Comparison of ENCODE assay signal across 13 mouse cellular contexts in the genomic region with DNA sequence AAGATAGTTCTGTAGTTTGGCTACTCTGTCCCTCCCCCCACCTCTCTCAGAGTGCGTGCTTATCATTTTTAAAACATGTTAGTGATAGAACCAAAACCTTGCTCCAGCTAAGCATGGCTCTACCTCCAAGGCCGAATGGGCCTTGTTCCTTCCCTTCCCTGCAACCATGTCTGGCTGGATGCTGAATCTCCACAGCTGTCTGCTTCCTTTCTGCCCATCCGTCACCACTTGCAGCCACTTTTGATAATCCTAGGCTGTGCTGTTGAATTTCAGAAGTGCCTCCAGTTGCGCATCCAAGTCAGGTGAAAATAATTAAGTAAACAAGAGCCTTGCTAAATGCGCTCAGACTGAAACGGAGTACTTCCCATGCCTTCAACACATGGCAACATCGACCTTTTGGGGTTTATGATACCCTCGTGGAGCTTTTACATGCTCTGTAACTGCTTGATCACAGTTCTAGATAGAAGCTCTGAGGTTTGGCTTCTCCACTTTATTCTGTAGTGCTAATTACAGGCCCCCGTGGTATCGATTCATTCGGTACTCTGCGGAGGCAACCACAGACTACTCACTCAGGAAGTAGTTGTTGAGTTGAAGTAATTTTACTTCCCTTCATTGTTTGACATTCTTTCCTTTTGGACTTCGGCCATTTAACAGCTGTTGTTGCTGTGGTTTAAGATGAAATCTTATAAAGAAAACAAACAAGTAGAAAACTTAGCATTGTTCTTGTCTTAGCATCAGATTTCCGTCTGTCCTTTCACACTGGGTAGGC.
DNase-seq lines count a peak whose midpoint lies in the region; ATAC-seq lines count a peak whose summit lies in the region.
"Had no signal": no experiment of that assay in that cellular context is flagged by ENCODE, and none has a peak within 500 bp of the region (broad histone marks: within the 10 kb centered on the region; RNA-seq: fewer than 3 reads in every experiment).

No protein-coding gene starts in this region.

- H3K9me3 ChIP-seq in limb, embryonic 12.5 days: no peaks in the 10 kb centered on the region
- H3K9me3 ChIP-seq in limb, embryonic 10.5 days (replicated peaks): no peaks in the 10 kb centered on the region
- no peaks in the 10 kb centered on the region for H3K9me3 ChIP-seq in embryonic facial prominence, embryonic 14.5 days (ENCODE audit: control insufficient read depth, low read length)
- H3K9me3 ChIP-seq in intestine, embryonic 14.5 days (ENCODE audit: control insufficient read depth, low read length): no peaks in the 10 kb centered on the region
- no peaks in the 10 kb centered on the region for H3K9me3 ChIP-seq in hindbrain, embryonic 16.5 days (ENCODE audit: control insufficient read depth, low read length)
- H3K9me3 ChIP-seq: midbrain, embryonic 13.5 days had no signal

- H3K4me1 ChIP-seq in limb, embryonic 12.5 days (replicated peaks): peaks cover 29% of the 10 kb centered on the region
- peaks cover 23% of the 10 kb centered on the region for H3K4me1 ChIP-seq in limb, embryonic 10.5 days
- peaks cover 12% of the 10 kb centered on the region for H3K4me1 ChIP-seq in embryonic facial prominence, embryonic 14.5 days (ENCODE audit: control insufficient read depth, insufficient read depth, low read length)
- H3K4me1 ChIP-seq in intestine, embryonic 14.5 days (replicated peaks; ENCODE audit: control insufficient read depth, insufficient read depth, low read length): peaks cover 4% of the 10 kb centered on the region; the same call in 1 of the 2 replicates
- H3K4me1 ChIP-seq in hindbrain, embryonic 16.5 days (ENCODE audit: control insufficient read depth, insufficient read depth, low read depth, low read length): peaks cover 2% of the 10 kb centered on the region; the same call in 1 of the 2 replicates

- no peak overlapping the region for H3K9ac ChIP-seq in limb, embryonic 12.5 days (replicated peaks)
- H3K9ac ChIP-seq in embryonic facial prominence, embryonic 14.5 days (ENCODE audit: low read depth, low read length): no peak overlapping the region
- no peak overlapping the region for H3K9ac ChIP-seq in intestine, embryonic 14.5 days (ENCODE audit: low read length)
- H3K9ac ChIP-seq in hindbrain, embryonic 16.5 days (ENCODE audit: low read depth, low read length): no peak overlapping the region
- H3K9ac ChIP-seq: midbrain, embryonic 13.5 days had no signal

- DNase-seq in limb, embryonic 10.5 days (ENCODE audit: low spot score): no peak
- DNase-seq in embryonic facial prominence, embryonic 14.5 days (ENCODE audit: low spot score): peak; percentile 78
- no peak for DNase-seq in intestine, embryonic 14.5 days (ENCODE audit: low spot score)
- no peak for DNase-seq in embryo, embryonic 10 days (ENCODE audit: low spot score)
- DNase-seq: cerebellum, postnatal 25 days; spleen, adult 18-20 months had no signal

- no peaks in the 10 kb centered on the region for H3K36me3 ChIP-seq in limb, embryonic 12.5 days
- H3K36me3 ChIP-seq in limb, embryonic 10.5 days: no peaks in the 10 kb centered on the region
- H3K36me3 ChIP-seq in embryonic facial prominence, embryonic 14.5 days (ENCODE audit: control insufficient read depth, insufficient read depth, low read length): no peaks in the 10 kb centered on the region
- H3K36me3 ChIP-seq in intestine, embryonic 14.5 days (ENCODE audit: control insufficient read depth, insufficient read depth, low read length): no peaks in the 10 kb centered on the region
- no peaks in the 10 kb centered on the region for H3K36me3 ChIP-seq in hindbrain, embryonic 16.5 days (ENCODE audit: control insufficient read depth, insufficient read depth, low read length)
- H3K36me3 ChIP-seq: midbrain, embryonic 13.5 days had no signal

- peak overlapping the region; percentile 29; the same call in 1 of the 2 replicates for H3K27ac ChIP-seq in limb, embryonic 12.5 days
- no peak overlapping the region for H3K27ac ChIP-seq in limb, embryonic 10.5 days
- 0 out of 2 replicates have a peak overlapping the region, but pooled peaks have one; percentile 15 for H3K27ac ChIP-seq in embryonic facial prominence, embryonic 14.5 days (replicated peaks; ENCODE audit: low read depth, low read length)
- 0 out of 2 replicates have a peak overlapping the region, but pooled peaks have one; percentile 5 for H3K27ac ChIP-seq in intestine, embryonic 14.5 days (ENCODE audit: low read depth)
- H3K27ac ChIP-seq in hindbrain, embryonic 16.5 days (ENCODE audit: low read depth, low read length): no peak overlapping the region
- H3K27ac ChIP-seq: hindbrain, postnatal 0 days; layer of hippocampus, adult 2 months; midbrain, embryonic 13.5 days had no signal

- H3K4me2 ChIP-seq in limb, embryonic 12.5 days: no peak overlapping the region
- peak overlapping the region; percentile 11; the same call in 1 of the 2 replicates for H3K4me2 ChIP-seq in embryonic facial prominence, embryonic 14.5 days (ENCODE audit: low read depth, low read length)
- no peak overlapping the region for H3K4me2 ChIP-seq in intestine, embryonic 14.5 days (ENCODE audit: low read length)
- H3K4me2 ChIP-seq in hindbrain, embryonic 16.5 days (ENCODE audit: low read length): no peak overlapping the region
- H3K4me2 ChIP-seq: midbrain, embryonic 13.5 days had no signal

- ATAC-seq in limb, embryonic 12.5 days (ENCODE audit: insufficient number of reproducible peaks, insufficient read depth, low FRiP score, low TSS enrichment, low read depth): no peak
- peak; percentile 50; the same call in 1 of the 2 replicates for ATAC-seq in common myeloid progenitor, adult 5-6 weeks (replicated peaks; ENCODE audit: low read depth, poor library complexity, severe bottlenecking)
- peak; percentile 78 for ATAC-seq in embryonic facial prominence, embryonic 14.5 days (ENCODE audit: low read depth)
- ATAC-seq in intestine, embryonic 14.5 days (replicated peaks; ENCODE audit: low FRiP score, low TSS enrichment, low read depth): no peak
- no peak for ATAC-seq in erythroid progenitor cell, adult 5-6 weeks (replicated peaks; ENCODE audit: low FRiP score, poor library complexity, severe bottlenecking)
- no peak; the same call in 1 of the 2 replicates for ATAC-seq in hindbrain, embryonic 16.5 days
- ATAC-seq: hindbrain, postnatal 0 days; midbrain, embryonic 13.5 days had no signal

- WGBS in limb, embryonic 12.5 days: 55% methylated on average over 14 of the region's 14 CpGs
- WGBS in limb, embryonic 10.5 days: 77% methylated on average over 14 of the region's 14 CpGs
- WGBS in embryonic facial prominence, embryonic 14.5 days: 46% methylated on average over 14 of the region's 14 CpGs
- 62% methylated on average over 14 of the region's 14 CpGs for WGBS in intestine, embryonic 14.5 days
- 80% methylated on average over 14 of the region's 14 CpGs for WGBS in hindbrain, embryonic 16.5 days

- no peaks in the 10 kb centered on the region for H3K27me3 ChIP-seq in limb, embryonic 12.5 days
- H3K27me3 ChIP-seq in limb, embryonic 10.5 days (ENCODE audit: low read depth, poor library complexity, severe bottlenecking): no peaks in the 10 kb centered on the region
- no peaks in the 10 kb centered on the region for H3K27me3 ChIP-seq in embryonic facial prominence, embryonic 14.5 days (replicated peaks; ENCODE audit: control insufficient read depth, insufficient read depth, low read length)
- no peaks in the 10 kb centered on the region for H3K27me3 ChIP-seq in intestine, embryonic 14.5 days (replicated peaks; ENCODE audit: control insufficient read depth, insufficient read depth, low read length)
- H3K27me3 ChIP-seq in hindbrain, embryonic 16.5 days (replicated peaks; ENCODE audit: control insufficient read depth, insufficient read depth, low read length): no peaks in the 10 kb centered on the region
- H3K27me3 ChIP-seq: midbrain, embryonic 13.5 days had no signal

- no peak overlapping the region for H3K4me3 ChIP-seq in limb, embryonic 12.5 days (replicated peaks)
- no peak overlapping the region for H3K4me3 ChIP-seq in limb, embryonic 10.5 days
- no peak overlapping the region for H3K4me3 ChIP-seq in embryonic facial prominence, embryonic 14.5 days (ENCODE audit: low read depth, low read length)
- no peak overlapping the region for H3K4me3 ChIP-seq in intestine, embryonic 14.5 days (ENCODE audit: low read depth, low read length)
- H3K4me3 ChIP-seq in hindbrain, embryonic 16.5 days (ENCODE audit: low read length): no peak overlapping the region
- H3K4me3 ChIP-seq: layer of hippocampus, adult 2 months; midbrain, embryonic 13.5 days had no signal

Comparison
In these comparisons a context has a peak if more than half of its experiments do, and no peak if none do; other contexts are left out.
1. H3K27ac ChIP-seq: peak in limb, embryonic 12.5 days (single experiment), embryonic facial prominence, embryonic 14.5 days (single experiment) and intestine, embryonic 14.5 days (single experiment); none in limb, embryonic 10.5 days (single experiment) and hindbrain, embryonic 16.5 days (single experiment).
2. ATAC-seq: peak in common myeloid progenitor, adult 5-6 weeks (single experiment) and embryonic facial prominence, embryonic 14.5 days (single experiment); none in limb, embryonic 12.5 days (single experiment), intestine, embryonic 14.5 days (single experiment), erythroid progenitor cell, adult 5-6 weeks (single experiment) and hindbrain, embryonic 16.5 days (single experiment).